Mouse (Mus musculus) heart, embryonic 10.5 days (tissue): ENCODE data around the gene Atg4b. TPM values are rescaled to one million over a fixed set of nuclear protein-coding genes. Genes with fewer than 3 reads are reported as not detected.
"Not testable (repeated sequence)": the region's sequence is repeated elsewhere in the genome, so short reads cannot be mapped to it uniquely, and the experiment has no call there.

ENCODE experiments used
- DNase-seq: peaks from one replicate; pipeline ENCODE4 v3.0.0-alpha.2; 2017; ENCODE audit warnings: low spot score
- H3K27ac ChIP-seq: fragments of 300-500 bp; sonication (generic); 2 replicates; pipeline ENCODE4 v1.5.1; 2016; ENCODE audit warnings: mild to moderate bottlenecking
- H3K27me3 ChIP-seq: fragments of 300-500 bp; sonication (generic); 2 replicates; pipeline ENCODE4 v1.6.1; 2016; ENCODE audit warnings: mild to moderate bottlenecking; ENCODE audit not compliant: poor library complexity, insufficient read depth, severe bottlenecking
- H3K36me3 ChIP-seq: fragments of 300-500 bp; sonication (generic); 2 replicates; pipeline ENCODE4 v1.6.1; 2016; ENCODE audit warnings: mild to moderate bottlenecking, moderate library complexity
- H3K4me1 ChIP-seq: fragments of 300-500 bp; sonication (generic); 2 replicates; pipeline ENCODE4 v1.6.1; 2016; ENCODE audit warnings: mild to moderate bottlenecking
- H3K4me3 ChIP-seq: fragments of 300-500 bp; sonication (generic); 2 replicates; pipeline ENCODE4 v1.5.1; 2016; ENCODE audit warnings: mild to moderate bottlenecking, moderate library complexity
- H3K9me3 ChIP-seq: fragments of 300-500 bp; sonication (generic); 2 replicates; pipeline ENCODE4 v1.6.1; 2016; ENCODE audit warnings: mild to moderate bottlenecking, moderate library complexity
- WGBS: fragments of 180-500 bp; shearing (Covaris S2); methylation state at CpG from one replicate; pipeline ENCODE4 v1.1.7; 2016; 5-methylcytosine and 5-hydroxymethylcytosine counted together
- polyA plus RNA-seq: library from polyadenylated mRNA; unstranded; fragments of >200 nt; fragmentation: Nextera tagmentation; extraction: Ambion mirVana; gene quantifications from 2 replicates; pipeline ENCODE4 v1.2.1, GENCODE M21; 2016

The Atg4b gene
- polyA plus RNA-seq, 1 experiment from 2014 or later, result 78.3 TPM

DNA sequence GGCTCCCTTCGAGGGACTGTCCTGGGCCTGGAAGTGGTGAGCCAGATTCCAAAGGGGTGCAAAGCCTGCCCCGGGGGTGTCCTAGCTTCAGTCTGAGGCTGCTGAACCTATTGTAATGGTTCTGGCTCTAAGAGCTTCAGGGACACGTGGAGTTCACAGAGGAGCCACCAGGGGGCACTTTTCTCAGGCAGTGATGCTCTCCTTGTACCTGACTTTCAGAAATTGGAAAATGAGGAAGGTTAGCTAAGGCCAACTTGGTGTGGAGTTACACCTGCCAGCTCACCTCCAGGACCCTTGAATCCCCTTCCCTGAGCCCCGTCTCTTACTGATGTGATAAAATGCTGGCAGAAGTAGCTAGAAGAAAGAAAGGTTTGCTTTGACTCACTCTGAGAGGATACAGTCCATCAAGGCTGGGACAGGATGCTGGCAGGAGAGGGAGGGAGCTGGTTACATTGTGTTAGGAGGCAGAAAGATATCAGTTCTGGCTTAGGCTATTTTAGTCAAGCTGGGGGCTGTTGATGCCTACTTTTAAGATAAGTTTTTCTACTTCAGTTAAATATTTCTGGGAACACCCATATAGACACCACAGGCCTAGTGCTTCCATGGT lies 81.6 kb downstream of the Atg4b start:
- DNase-seq, H3K27ac ChIP-seq, H3K4me1 ChIP-seq, H3K9me3 ChIP-seq, H3K4me3 ChIP-seq, H3K27me3 ChIP-seq: not testable (repeated sequence)
- 65% methylated on average over 3 of the region's 4 CpGs for WGBS
- peaks cover 11% of the 10 kb centered on the region for H3K36me3 ChIP-seq

DNA sequence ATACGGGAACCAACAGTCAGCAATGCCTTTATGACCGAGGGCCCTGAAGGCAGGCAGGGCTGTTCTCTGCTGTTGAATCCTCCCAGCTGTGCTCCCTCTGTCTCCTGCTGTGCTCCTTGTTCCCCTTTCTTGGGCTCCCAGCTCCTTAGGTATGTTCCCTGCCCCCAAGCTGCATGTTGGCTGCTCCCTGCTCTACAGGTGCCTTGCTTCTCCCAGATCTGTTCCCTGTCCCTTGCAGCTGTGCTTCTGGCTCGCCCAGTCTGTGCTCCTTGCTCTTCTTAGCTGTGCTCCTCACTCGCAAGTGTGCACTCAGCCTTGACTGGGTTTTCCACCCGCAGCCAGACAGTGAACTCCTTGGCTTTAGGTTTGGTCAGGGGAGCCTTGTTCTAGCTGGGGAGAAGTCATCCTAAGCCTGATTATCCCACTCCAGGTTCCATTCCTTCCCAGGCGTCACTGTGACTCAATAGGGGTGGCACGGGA lies 83.4 kb downstream of the Atg4b start:
- Histone ChIP-seq H3K4me3 (no peak overlapping the region), H3K27ac (no peak overlapping the region), H3K4me1 (0 out of 2 replicates have a peak, but pooled peaks cover 3% of the 10 kb centered on the region), H3K9me3 (no peaks in the 10 kb centered on the region), H3K36me3 (peaks cover 12% of the 10 kb centered on the region), H3K27me3 (no peaks in the 10 kb centered on the region)
- 87% methylated on average over 7 of the region's 7 CpGs for WGBS
- DNase-seq, result no peak

DNA sequence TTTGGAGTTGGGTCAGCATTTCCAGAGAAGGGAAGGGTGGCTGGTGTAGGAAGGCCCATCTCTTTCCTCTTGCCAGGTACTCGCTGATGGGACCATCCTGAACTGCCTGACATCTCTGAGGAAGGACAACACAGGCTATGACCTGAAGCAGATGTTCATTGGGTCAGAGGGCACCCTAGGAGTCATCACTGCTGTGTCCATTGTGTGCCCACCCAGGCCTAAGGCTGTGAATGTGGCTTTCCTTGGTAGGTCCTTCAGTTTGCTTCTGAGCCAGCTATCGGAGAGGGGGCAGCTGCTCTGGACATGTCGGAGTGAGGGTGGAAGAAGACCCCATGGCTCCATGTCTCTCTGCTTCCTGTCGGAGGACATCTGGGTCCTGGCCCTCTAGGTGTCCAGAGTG lies 83.9 kb downstream of the Atg4b start:
- 97% methylated on average over 4 of the region's 4 CpGs for WGBS
- H3K4me3 ChIP-seq, result no peak overlapping the region

DNA sequence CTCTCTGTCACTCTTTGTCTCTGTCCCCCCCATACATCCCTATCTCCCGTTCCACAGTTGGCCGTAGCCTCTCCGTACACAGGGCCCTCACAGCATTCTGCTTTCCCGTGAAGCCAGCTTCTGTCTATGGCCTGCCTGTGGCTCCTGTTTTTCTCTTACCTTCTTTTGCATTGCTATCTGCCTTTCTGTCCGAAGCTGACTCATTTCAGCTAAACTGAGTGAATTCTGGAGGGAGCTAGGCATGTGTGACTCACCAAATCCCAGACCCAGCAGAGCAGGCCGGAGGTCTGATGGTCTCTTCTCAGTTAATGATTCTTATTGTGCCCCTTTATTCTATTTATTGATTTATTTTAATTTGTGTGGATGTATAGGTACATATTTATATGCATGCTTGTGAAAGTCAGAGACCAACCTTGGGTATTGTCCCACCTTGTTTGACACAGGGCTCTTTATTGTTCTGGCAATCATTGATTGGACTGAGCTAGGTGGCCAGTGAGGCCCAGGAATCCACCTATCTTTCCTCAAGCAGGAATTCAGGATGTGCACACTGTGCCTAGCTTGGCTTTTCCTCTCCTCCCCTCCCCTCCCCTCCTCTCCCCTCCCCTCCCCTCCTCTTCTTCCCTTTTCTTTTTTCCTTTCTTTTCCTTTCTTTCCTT lies 84.7 kb downstream of the Atg4b start:
- H3K4me1 ChIP-seq, result 0 out of 2 replicates have a peak, but pooled peaks cover 3% of the 10 kb centered on the region
- H3K9me3 ChIP-seq, result no peaks in the 10 kb centered on the region
- no peak overlapping the region for H3K4me3 ChIP-seq
- no peaks in the 10 kb centered on the region for H3K27me3 ChIP-seq
- WGBS, result 70% methylated on average over 6 of the region's 6 CpGs
- no peak for DNase-seq
- peaks cover 12% of the 10 kb centered on the region for H3K36me3 ChIP-seq
- no peak overlapping the region for H3K27ac ChIP-seq

More for the DNA sequence above, 83.9 kb downstream of the Atg4b start:
- 0 out of 2 replicates have a peak, but pooled peaks cover 3% of the 10 kb centered on the region for H3K4me1 ChIP-seq
- H3K27ac ChIP-seq, result no peak overlapping the region
- no peak for DNase-seq
- H3K9me3 ChIP-seq, result no peaks in the 10 kb centered on the region
- peaks cover 12% of the 10 kb centered on the region for H3K36me3 ChIP-seq
- no peaks in the 10 kb centered on the region for H3K27me3 ChIP-seq

DNA sequence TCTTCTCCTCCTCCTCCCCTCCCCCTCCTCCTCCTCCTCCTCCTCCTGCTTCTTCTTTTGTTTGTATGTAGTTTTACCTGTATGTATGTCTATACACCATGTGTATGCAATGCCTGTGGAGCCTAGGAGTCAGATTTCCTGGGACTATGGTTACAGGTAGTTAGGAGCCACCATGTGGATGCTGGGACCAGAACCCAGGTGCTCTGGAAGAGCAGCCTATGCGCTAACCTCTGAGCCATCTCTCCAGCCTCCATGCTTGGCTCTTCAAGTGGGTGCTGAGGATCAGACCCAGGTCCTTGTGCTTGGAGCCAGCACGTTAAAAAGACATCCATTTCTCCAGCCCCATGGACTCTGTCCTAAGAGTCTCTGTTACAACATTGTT lies 85.2 kb downstream of the Atg4b start:
- peaks cover 12% of the 10 kb centered on the region for H3K36me3 ChIP-seq
- H3K27ac ChIP-seq, result no peak overlapping the region
- no peak for DNase-seq
- H3K4me3 ChIP-seq, result no peak overlapping the region
- no peaks in the 10 kb centered on the region for H3K27me3 ChIP-seq
- 88% methylated on average over 2 of the region's 2 CpGs for WGBS
- H3K4me1 ChIP-seq, result 0 out of 2 replicates have a peak, but pooled peaks cover 3% of the 10 kb centered on the region
- no peaks in the 10 kb centered on the region for H3K9me3 ChIP-seq

DNA sequence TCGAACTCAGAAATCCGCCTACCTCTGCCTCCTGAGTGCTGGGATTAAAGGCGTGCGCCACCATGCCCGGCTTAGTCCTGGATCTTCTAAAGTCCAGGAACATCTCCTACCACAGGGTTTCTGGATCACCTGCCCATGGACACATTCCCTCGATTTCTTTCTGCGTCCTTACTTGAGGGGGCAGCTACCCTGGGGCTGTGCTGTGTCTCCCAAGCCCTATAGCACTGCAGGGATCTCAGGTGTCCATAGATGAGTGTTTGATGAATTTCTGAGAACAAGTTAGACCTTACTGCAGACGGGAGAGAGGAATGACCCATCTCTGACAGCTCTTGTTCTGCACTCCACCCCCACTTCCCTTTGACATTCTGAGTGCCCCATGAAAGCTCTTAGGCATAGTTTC lies 86.0 kb downstream of the Atg4b start:
- Histone ChIP-seq H3K27me3 (no peaks in the 10 kb centered on the region), H3K4me1 (0 out of 2 replicates have a peak, but pooled peaks cover 3% of the 10 kb centered on the region), H3K36me3 (peaks cover 12% of the 10 kb centered on the region), H3K4me3 (no peak overlapping the region), H3K27ac (no peak overlapping the region), H3K9me3 (no peaks in the 10 kb centered on the region)
- no peak for DNase-seq
- 91% methylated on average over 8 of the region's 8 CpGs for WGBS

DNA sequence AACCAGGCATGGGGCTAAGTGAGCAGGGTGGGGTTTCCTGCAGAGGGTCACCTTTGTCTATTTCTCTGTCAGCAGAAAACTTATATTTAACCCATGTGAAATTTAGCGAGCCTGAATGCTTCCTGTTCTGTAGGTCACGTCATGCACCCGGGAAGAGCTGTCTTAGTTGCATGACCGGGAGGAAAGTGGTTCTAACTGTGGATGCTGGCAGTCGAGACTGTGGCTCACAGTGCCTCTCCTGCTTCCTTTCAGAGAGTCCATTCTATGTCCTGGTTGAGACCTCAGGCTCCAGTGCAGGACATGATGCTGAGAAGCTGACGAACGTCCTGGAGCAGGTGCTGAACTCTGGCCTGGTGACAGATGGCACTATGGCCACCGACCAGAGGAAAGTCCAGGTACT lies 87.3 kb downstream of the Atg4b start:
- H3K27me3 ChIP-seq, H3K9me3 ChIP-seq: not testable (repeated sequence)

More for the DNA sequence above, 87.3 kb downstream of the Atg4b start:
- not testable (repeated sequence) for DNase-seq, H3K27ac ChIP-seq, H3K4me3 ChIP-seq, H3K4me1 ChIP-seq
- 92% methylated on average over 8 of the region's 8 CpGs for WGBS
- peaks cover 12% of the 10 kb centered on the region for H3K36me3 ChIP-seq

Other genes with a start within 250 kb of the Atg4b start
- gene Farp2, start 239.4 kb upstream of the Atg4b start, polyA plus RNA-seq, result 4.1 and 4.6 TPM in 2 replicates
- 144 and 161 TPM in 2 replicates for gene Stk25, start 92.8 kb upstream of the Atg4b start, polyA plus RNA-seq
- 45.7 and 54.9 TPM in 2 replicates for gene Bok, start 65.8 kb upstream of the Atg4b start, polyA plus RNA-seq
- gene Thap4, start 3.4 kb downstream of the Atg4b start, polyA plus RNA-seq, result 42.9 and 56.5 TPM in 2 replicates
- 214 and 261 TPM in 2 replicates for gene Dtymk, start 50.4 kb downstream of the Atg4b start, polyA plus RNA-seq
- gene Ing5, start 52.5 kb downstream of the Atg4b start, polyA plus RNA-seq, result 20.3 and 21.1 TPM in 2 replicates
- gene D2hgdh, start 73.4 kb downstream of the Atg4b start, polyA plus RNA-seq, result 14.8 and 18.3 TPM in 2 replicates
- 0.10 TPM in 1 of 2 replicates, not detected in the other for gene Gal3st2, start 109.8 kb downstream of the Atg4b start, polyA plus RNA-seq
- 0.07 TPM in 1 of 2 replicates, not detected in the other for gene Gal3st2b, start 166.8 kb downstream of the Atg4b start, polyA plus RNA-seq
- gene Gal3st2c, start 239.0 kb downstream of the Atg4b start, polyA plus RNA-seq, result not detected in 2 replicates